Mouse (Mus musculus): ENCODE results near the gene Lbx1. TPM values are rescaled to one million over a fixed set of nuclear protein-coding genes. Genes with fewer than 3 reads are reported as not detected.

Gene Lbx1
- total RNA-seq, 4 experiments from 2014 or later = 59.4 to 70.9 (median 64.3) TPM

- no peak for DNase-seq (ENCODE audit: low spot score in 2 of 2)
Measured at GRCm38 (mm10) chr19:45216240-45216639, 19.4 kb downstream of the Lbx1 start.

- DNase-seq (ENCODE audit: low spot score in 2 of 2) = no peak
Measured at GRCm38 (mm10) chr19:45215431-45215830, 20.2 kb downstream of the Lbx1 start.

GRCm38 (mm10) chr19:45209776-45210422 is 25.7 kb downstream of the Lbx1 start:
- no peak for DNase-seq (ENCODE audit: low spot score in 2 of 2)

- DNase-seq (ENCODE audit: low spot score in 2 of 2) = no peak
Measured at GRCm38 (mm10) chr19:45209191-45209590, 26.4 kb downstream of the Lbx1 start.

GRCm38 (mm10) chr19:45208438-45209060 is 27.1 kb downstream of the Lbx1 start:
- DNase-seq (ENCODE audit: low spot score in 2 of 2) = no peak

GRCm38 (mm10) chr19:45207662-45208437 is 27.8 kb downstream of the Lbx1 start:
- DNase-seq (ENCODE audit: low spot score in 2 of 2) = no peak

- no peak for DNase-seq (ENCODE audit: low spot score in 2 of 2)
Measured at GRCm38 (mm10) chr19:45207153-45207552, 28.5 kb downstream of the Lbx1 start.

- no peak for DNase-seq (ENCODE audit: low spot score in 2 of 2)
Measured at GRCm38 (mm10) chr19:45205311-45206105, 30.1 kb downstream of the Lbx1 start.

- DNase-seq (ENCODE audit: low spot score in 2 of 2) = no peak
Measured at GRCm38 (mm10) chr19:45196967-45197366, 38.6 kb downstream of the Lbx1 start.

GRCm38 (mm10) chr19:45194651-45195050 is 41.0 kb downstream of the Lbx1 start:
- DNase-seq (ENCODE audit: low spot score in 2 of 2) = no peak

Other genes starting within 250 kb of the Lbx1 start
- gene Sema4g, start 246.7 kb downstream of the Lbx1 start, total RNA-seq (2022) = under 1 TPM; 0.13 to 0.41 (median 0.21) TPM
- 10 to 100 TPM; 18.9 to 39.5 (median 21.9) TPM for gene Twnk, start 230.1 kb downstream of the Lbx1 start, total RNA-seq (2022)
- 10 to 100 TPM; 30.2 to 36.4 (median 34.1) TPM for gene Mrpl43, start 229.4 kb downstream of the Lbx1 start, total RNA-seq (2022)
- gene Lzts2, start 221.4 kb downstream of the Lbx1 start, total RNA-seq (2022) = 10 to 100 TPM; 17.9 to 25.9 (median 20.5) TPM
- 1 to 10 TPM; 2.9 to 5.4 (median 4.1) TPM for gene Pdzd7, start 190.1 kb downstream of the Lbx1 start, total RNA-seq (2022)
- gene Sfxn3, start 188.3 kb downstream of the Lbx1 start, total RNA-seq (2022) = 10 to 100 TPM; 21.2 to 25.8 (median 22.7) TPM
- 1 to 10 TPM; 5.3 to 9.2 (median 7.1) TPM for gene Kazald1, start 160.6 kb downstream of the Lbx1 start, total RNA-seq (2022)
- not detected for gene Tlx1, start 85.1 kb downstream of the Lbx1 start, total RNA-seq (2022)
- 10 to 100 TPM; 23.5 to 26.9 (median 25.3) TPM for gene Btrc, start 127.9 kb upstream of the Lbx1 start, total RNA-seq (2022)

Measured in gastrocnemius, adult 8-10 months (tissue).